Mouse (Mus musculus): ENCODE data around the gene Polr1e.
A peak's percentile ranks its signal among the peaks of the same experiment; 100 is the strongest.
"Not testable (repeated sequence)": the region's sequence is repeated elsewhere in the genome, so short reads cannot be mapped to it uniquely, and the experiment has no call there.

Gene Polr1e

GRCm38 (mm10) chr4:45054862-45055261 lies 36.5 kb downstream of the Polr1e start:
- DNase-seq (ENCODE audit: low read depth), result peak; percentile 7

- no peak for DNase-seq (ENCODE audit: low read depth)
Observed at GRCm38 (mm10) chr4:45055451-45055850, 37.1 kb downstream of the Polr1e start.

GRCm38 (mm10) chr4:45063836-45064235 lies 45.5 kb downstream of the Polr1e start:
- DNase-seq (ENCODE audit: low read depth), result not testable (repeated sequence)

GRCm38 (mm10) chr4:45064577-45064976 lies 46.2 kb downstream of the Polr1e start:
- DNase-seq (ENCODE audit: low read depth), result no peak

GRCm38 (mm10) chr4:45066036-45066730 lies 47.8 kb downstream of the Polr1e start:
- no peak for DNase-seq (ENCODE audit: low read depth)

GRCm38 (mm10) chr4:45067742-45068141 lies 49.4 kb downstream of the Polr1e start:
- no peak for DNase-seq (ENCODE audit: low read depth)

- no peak for DNase-seq (ENCODE audit: low read depth)
Observed at GRCm38 (mm10) chr4:45072261-45072973, 54.0 kb downstream of the Polr1e start.

GRCm38 (mm10) chr4:45073544-45073943 lies 55.2 kb downstream of the Polr1e start:
- no peak for DNase-seq (ENCODE audit: low read depth)

- DNase-seq (ENCODE audit: low read depth), result not testable (repeated sequence)
Observed at GRCm38 (mm10) chr4:45081041-45081440, 62.7 kb downstream of the Polr1e start.

GRCm38 (mm10) chr4:45082951-45083350 lies 64.6 kb downstream of the Polr1e start:
- no peak for DNase-seq (ENCODE audit: low read depth)

GRCm38 (mm10) chr4:45083487-45083886 lies 65.1 kb downstream of the Polr1e start:
- no peak for DNase-seq (ENCODE audit: low read depth)

GRCm38 (mm10) chr4:45084021-45084894 lies 65.9 kb downstream of the Polr1e start, which contains the start of gene Fbxo10:
Gene Fbxo10, minus strand, starts transcription at chr4:45084604.
- DNase-seq (ENCODE audit: low read depth), result peak; percentile 88

GRCm38 (mm10) chr4:45084895-45085290 lies 66.5 kb downstream of the Polr1e start:
- DNase-seq (ENCODE audit: low read depth), result no peak

All from induced T-regulatory cell, adult 2 months (primary cell).